Mouse (Mus musculus) ES-CJ7 (cell line): ENCODE results near the gene Olfr1052.
"Not testable (repeated sequence)": the region's sequence is repeated elsewhere in the genome, so short reads cannot be mapped to it uniquely, and the experiment has no call there.

ENCODE experiments used
- DNase-seq: peaks from one replicate; pipeline ENCODE4 v3.0.0; 2011; ENCODE audit warnings: low read depth, low spot score

The Olfr1052 gene

GRCm38 (mm10) chr2:86292155-86292554 lies at the start of gene Olfr1052:
Gene Olfr1052 (plus strand): TSS chr2:86292455.
- no peak for DNase-seq

GRCm38 (mm10) chr2:86258228-86258627 lies 34.0 kb upstream of the Olfr1052 start, which contains the start of gene Olfr1049:
Gene Olfr1049 (minus strand): TSS chr2:86258328.
- DNase-seq: not testable (repeated sequence)

- not testable (repeated sequence) for DNase-seq
Measured at GRCm38 (mm10) chr2:86278988-86279387, 13.3 kb upstream of the Olfr1052 start, which contains the start of gene Olfr1051. Gene Olfr1051 (minus strand): TSS chr2:86279088.

GRCm38 (mm10) chr2:86315184-86315583 lies 22.9 kb downstream of the Olfr1052 start, which contains the start of gene Olfr1053:
Gene Olfr1053 (minus strand): TSS chr2:86315284.
- no peak for DNase-seq

- no peak for DNase-seq
Measured at GRCm38 (mm10) chr2:86335333-86335732, 43.1 kb downstream of the Olfr1052 start, which contains the start of gene Olfr1054. Gene Olfr1054 (minus strand): TSS chr2:86335433.
